In genomic region chr7:89856440-89857217, GRCm38 (mm10) we compare ENCODE assay signal across 9 mouse cellular contexts. TPM values are rescaled to one million over a fixed set of nuclear protein-coding genes. Genes with fewer than 3 reads are reported as not detected.
DNase-seq lines count a peak whose midpoint lies in the region; ATAC-seq lines count a peak whose summit lies in the region.
"Had no signal": no experiment of that assay in that cellular context is flagged by ENCODE, and none has a peak within 500 bp of the region (broad histone marks: within the 10 kb centered on the region; RNA-seq: fewer than 3 reads in every experiment).

No protein-coding gene starts in this region.

- peak; percentile 60 for DNase-seq in R1 (ENCODE audit: low read depth, low spot score)
- no peak for DNase-seq in midbrain, embryonic 11.5 days (ENCODE audit: low spot score, missing footprints)
- no peak for DNase-seq in adrenal gland, adult 2 months
- DNase-seq in cerebellum, adult 11 months = no peak
- no peak for DNase-seq in spleen, postnatal 36 days (ENCODE audit: low spot score in 2 of 2)
- DNase-seq: kidney, postnatal 4 days had no signal

- 53% methylated on average over 17 of the region's 17 CpGs for WGBS in embryonic facial prominence, embryonic 15.5 days
- WGBS in heart, embryonic 11.5 days (ENCODE audit: insufficient replicate concordance) = 58% methylated on average over 17 of the region's 17 CpGs
- 59% methylated on average over 17 of the region's 17 CpGs for WGBS in midbrain, embryonic 11.5 days

- peak; percentile 63; the same call in 1 of the 2 replicates for ATAC-seq in embryonic facial prominence, embryonic 15.5 days (ENCODE audit: insufficient number of reproducible peaks, low FRiP score, low TSS enrichment, low read depth)
- ATAC-seq in heart, embryonic 11.5 days (replicated peaks; ENCODE audit: insufficient number of reproducible peaks, low FRiP score, low TSS enrichment) = 0 out of 2 replicates have a peak, but pooled peaks have one; percentile 39
- peak; percentile 89 for ATAC-seq in midbrain, embryonic 11.5 days (ENCODE audit: low FRiP score)
- no peak for ATAC-seq in frontal cortex, adult (ENCODE audit: low TSS enrichment)

- H3K9me3 ChIP-seq in embryonic facial prominence, embryonic 15.5 days (replicated peaks) = no peaks in the 10 kb centered on the region
- H3K9me3 ChIP-seq in heart, embryonic 11.5 days (replicated peaks; ENCODE audit: control insufficient read depth, low read length) = no peaks in the 10 kb centered on the region
- H3K9me3 ChIP-seq in midbrain, embryonic 11.5 days (ENCODE audit: control insufficient read depth, low read length) = no peaks in the 10 kb centered on the region

- no peaks in the 10 kb centered on the region for H3K27me3 ChIP-seq in embryonic facial prominence, embryonic 15.5 days
- no peaks in the 10 kb centered on the region for H3K27me3 ChIP-seq in heart, embryonic 11.5 days (ENCODE audit: control insufficient read depth, insufficient read depth, low read length)
- H3K27me3 ChIP-seq in midbrain, embryonic 11.5 days (ENCODE audit: control insufficient read depth, insufficient read depth, low read length) = no peaks in the 10 kb centered on the region

- H3K4me2 ChIP-seq in embryonic facial prominence, embryonic 15.5 days (replicated peaks) = no peak overlapping the region
- no peak overlapping the region for H3K4me2 ChIP-seq in heart, embryonic 11.5 days
- no peak overlapping the region for H3K4me2 ChIP-seq in midbrain, embryonic 11.5 days

- peaks cover 11% of the 10 kb centered on the region; the same call in 1 of the 2 replicates for H3K4me1 ChIP-seq in embryonic facial prominence, embryonic 15.5 days
- no peaks in the 10 kb centered on the region for H3K4me1 ChIP-seq in heart, embryonic 11.5 days (ENCODE audit: control insufficient read depth, insufficient read depth, low read length)
- no peaks in the 10 kb centered on the region for H3K4me1 ChIP-seq in midbrain, embryonic 11.5 days (ENCODE audit: control insufficient read depth, insufficient read depth, low read length)

- no peak overlapping the region for H3K27ac ChIP-seq in embryonic facial prominence, embryonic 15.5 days (replicated peaks)
- no peak overlapping the region for H3K27ac ChIP-seq in heart, embryonic 11.5 days (ENCODE audit: low read depth, low read length)
- H3K27ac ChIP-seq in midbrain, embryonic 11.5 days (ENCODE audit: low read depth, low read length) = no peak overlapping the region

- H3K9ac ChIP-seq in embryonic facial prominence, embryonic 15.5 days = no peak overlapping the region
- no peak overlapping the region for H3K9ac ChIP-seq in heart, embryonic 11.5 days (ENCODE audit: low read depth, low read length)
- no peak overlapping the region for H3K9ac ChIP-seq in midbrain, embryonic 11.5 days (ENCODE audit: low read length)

- H3K4me3 ChIP-seq in embryonic facial prominence, embryonic 15.5 days (replicated peaks) = no peak overlapping the region
- no peak overlapping the region for H3K4me3 ChIP-seq in heart, embryonic 11.5 days (ENCODE audit: low read depth, low read length)
- no peak overlapping the region for H3K4me3 ChIP-seq in midbrain, embryonic 11.5 days (ENCODE audit: low read depth, low read length)

- no peaks in the 10 kb centered on the region for H3K36me3 ChIP-seq in embryonic facial prominence, embryonic 15.5 days
- no peaks in the 10 kb centered on the region for H3K36me3 ChIP-seq in heart, embryonic 11.5 days (ENCODE audit: control insufficient read depth, insufficient read depth, low read length)
- H3K36me3 ChIP-seq in midbrain, embryonic 11.5 days (ENCODE audit: control insufficient read depth, insufficient read depth, low read length) = no peaks in the 10 kb centered on the region

RNA-seq across cellular contexts. Expression of gene Ccdc81, which starts 46.8 kb away (rescaled TPM):
- 1.5 and 2.0 TPM in 2 replicates for polyA plus RNA-seq in embryonic facial prominence, embryonic 15.5 days (2015; fragmentation: Nextera tagmentation; extraction: Ambion mirVana)
- not detected in 2 replicates for polyA plus RNA-seq in heart, embryonic 11.5 days (2014; fragmentation: Nextera tagmentation; extraction: Ambion mirVana)
- polyA plus RNA-seq in midbrain, embryonic 11.5 days (2014; fragmentation: Nextera tagmentation; extraction: Ambion mirVana) = 0.10 and 0.23 TPM in 2 replicates
- under 1 TPM; 0.14 to 0.28 TPM for total RNA-seq in adrenal gland, adult 2 months (2021)
- polyA plus RNA-seq in adrenal gland, adult 2 months (2012; rRNA removed) = not detected in 2 replicates
